Mouse (Mus musculus) forebrain, embryonic 14.5 days (tissue): ENCODE measurements around the gene Gper1. TPM values are rescaled to one million over a fixed set of nuclear protein-coding genes. Genes with fewer than 3 reads are reported as not detected.
"Not testable (repeated sequence)": the region's sequence is repeated elsewhere in the genome, so short reads cannot be mapped to it uniquely, and the experiment has no call there.

Source experiments
- ATAC-seq: fragments of 200-750 bp; cut with Nextera tagmentation; 2 replicates; pipeline ENCODE4 v1.8.0; 2017; ENCODE audit warnings: mild to moderate bottlenecking, moderate library complexity
- DNase-seq: peaks from one replicate; pipeline ENCODE4 v3.0.0-alpha.2; 2015; ENCODE audit warnings: low spot score
- H3K27ac ChIP-seq: fragments of 300-500 bp; sonication (generic); 2 replicates; pipeline ENCODE4 v1.5.1; 2014; ENCODE audit warnings: low read depth, mild to moderate bottlenecking, control low read depth, low read length, moderate library complexity
- H3K27me3 ChIP-seq: fragments of 300-500 bp; sonication (generic); replicated peaks from 2 replicates; pipeline ENCODE4 v1.6.1; 2014; ENCODE audit warnings: low read length, control low read depth, mixed read lengths; ENCODE audit not compliant: control insufficient read depth, insufficient read depth
- H3K36me3 ChIP-seq: fragments of 300-500 bp; sonication (generic); 2 replicates; pipeline ENCODE4 v1.6.1; 2014; ENCODE audit warnings: low read length, control low read depth; ENCODE audit not compliant: control insufficient read depth, insufficient read depth
- H3K4me1 ChIP-seq: fragments of 300-500 bp; sonication (generic); 2 replicates; pipeline ENCODE4 v1.6.1; 2014; ENCODE audit warnings: antibody characterized with exemption, low read length, control low read depth; ENCODE audit not compliant: control insufficient read depth, insufficient read depth
- H3K4me2 ChIP-seq: fragments of 300-500 bp; sonication (generic); 2 replicates; pipeline ENCODE4 v1.6.1; 2014; ENCODE audit warnings: mild to moderate bottlenecking, control low read depth, low read length
- H3K4me3 ChIP-seq: fragments of 300-500 bp; sonication (generic); 2 replicates; pipeline ENCODE4 v1.5.1; 2014; ENCODE audit warnings: low read depth, low read length, control low read depth
- H3K9ac ChIP-seq: fragments of 300-500 bp; sonication (generic); 2 replicates; pipeline ENCODE4 v1.6.1; 2014; ENCODE audit warnings: mild to moderate bottlenecking, low read length, control low read depth, moderate library complexity
- H3K9me3 ChIP-seq: fragments of 300-500 bp; sonication (generic); replicated peaks from 2 replicates; pipeline ENCODE4 v1.6.1; 2016; ENCODE audit warnings: low read length, control low read depth, mixed read lengths; ENCODE audit not compliant: control insufficient read depth
- WGBS: fragments of 180-500 bp; shearing (Covaris S2); extraction: QIAGEN DNeasy Blood & Tissue Kit; methylation state at CpG from one replicate; pipeline ENCODE4 v1.1.7; 2014; 5-methylcytosine and 5-hydroxymethylcytosine counted together
- polyA plus RNA-seq: library from polyadenylated mRNA; unstranded; fragments of >200 nt; fragmentation: Nextera tagmentation; extraction: Ambion mirVana; gene quantifications from 2 replicates; pipeline ENCODE4 v1.2.1, GENCODE M21; 2014

Gper1 gene
- polyA plus RNA-seq, 1 experiment from 2014 or later, result 10.2 TPM

DNA sequence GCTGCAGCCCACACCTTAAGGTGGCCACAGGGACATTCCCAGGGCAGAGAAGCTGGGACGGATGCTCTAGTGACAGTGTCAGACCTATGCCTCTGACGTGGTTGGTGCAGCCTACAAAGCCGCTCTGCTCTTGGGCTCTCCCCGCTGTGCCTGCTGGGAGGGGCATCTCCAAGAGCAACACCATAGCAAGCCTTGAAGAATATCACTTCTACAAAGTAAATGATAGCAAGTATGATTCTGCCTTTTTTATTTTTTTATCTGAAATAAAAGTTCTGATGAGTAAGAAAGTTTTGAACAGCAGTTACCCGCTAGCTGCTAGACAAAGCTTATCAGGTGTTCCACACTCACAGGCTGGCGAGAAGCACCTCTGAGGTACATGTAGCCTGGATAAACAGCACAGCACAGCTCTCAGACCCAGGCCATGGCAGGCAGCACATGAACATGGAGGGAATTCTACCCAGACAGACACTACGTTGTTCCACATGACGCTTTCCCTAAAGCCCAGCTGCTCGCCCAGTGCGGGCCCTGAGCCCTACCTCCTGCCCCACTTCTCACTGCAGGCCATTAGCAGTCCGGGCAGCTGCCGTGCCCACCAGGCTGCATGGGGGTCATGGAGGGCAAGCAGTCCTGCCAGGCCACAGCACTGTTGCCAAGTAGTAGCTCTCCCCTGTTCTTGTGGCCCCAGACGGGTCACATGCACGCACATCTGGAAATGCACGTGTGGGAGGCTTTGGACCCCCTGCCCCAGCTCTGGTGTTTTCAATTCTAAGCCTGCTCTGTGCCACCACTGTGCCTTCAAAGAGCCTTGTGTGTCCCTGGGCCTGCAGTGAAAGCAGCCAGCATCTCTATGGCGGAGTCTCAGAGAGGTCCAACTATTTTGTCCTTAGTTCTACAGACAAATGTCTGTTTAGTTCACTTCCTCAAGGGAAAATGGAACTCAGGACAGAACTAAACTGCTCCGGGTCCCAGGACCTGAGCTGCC, 34.0 kb upstream of the Gper1 start:
- ATAC-seq, result no peak
- Histone ChIP-seq H3K9me3 (no peaks in the 10 kb centered on the region), H3K27me3 (no peaks in the 10 kb centered on the region), H3K36me3 (no peaks in the 10 kb centered on the region), H3K4me3 (no peak overlapping the region), H3K4me2 (no peak overlapping the region), H3K4me1 (no peaks in the 10 kb centered on the region), H3K9ac (no peak overlapping the region), H3K27ac (peak overlapping the region; percentile 5; the same call in 1 of the 2 replicates)
- 83% methylated on average over 17 of the region's 17 CpGs for WGBS
- no peak for DNase-seq

DNA sequence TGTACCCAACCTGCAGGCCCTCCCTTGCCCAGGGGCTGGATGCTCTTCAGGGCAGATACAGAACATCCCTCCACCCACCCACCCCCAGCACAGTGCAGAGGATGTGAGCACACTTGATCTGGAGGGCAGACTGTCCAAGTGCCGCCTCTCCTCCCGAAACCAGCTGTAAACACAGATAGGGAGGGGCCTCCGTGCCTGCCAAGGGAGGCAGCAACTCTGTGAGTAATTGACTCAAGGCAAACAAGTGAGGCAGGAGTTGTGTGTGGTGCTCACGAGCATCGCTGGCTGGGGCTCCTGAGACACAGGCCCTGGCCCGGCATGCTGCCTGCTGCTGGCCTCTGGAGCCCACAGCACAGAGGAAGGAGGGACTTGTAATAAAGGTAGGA, 33.3 kb upstream of the Gper1 start:
- H3K27ac ChIP-seq, result no peak overlapping the region
- 61% methylated on average over 6 of the region's 6 CpGs for WGBS
- H3K4me2 ChIP-seq, result no peak overlapping the region
- ATAC-seq (no peak), DNase-seq (no peak)
- no peaks in the 10 kb centered on the region for H3K36me3 ChIP-seq
- H3K4me3 ChIP-seq, result no peak overlapping the region
- H3K4me1 ChIP-seq, result no peaks in the 10 kb centered on the region
- H3K27me3 ChIP-seq, result no peaks in the 10 kb centered on the region
- no peaks in the 10 kb centered on the region for H3K9me3 ChIP-seq
- H3K9ac ChIP-seq, result no peak overlapping the region

DNA sequence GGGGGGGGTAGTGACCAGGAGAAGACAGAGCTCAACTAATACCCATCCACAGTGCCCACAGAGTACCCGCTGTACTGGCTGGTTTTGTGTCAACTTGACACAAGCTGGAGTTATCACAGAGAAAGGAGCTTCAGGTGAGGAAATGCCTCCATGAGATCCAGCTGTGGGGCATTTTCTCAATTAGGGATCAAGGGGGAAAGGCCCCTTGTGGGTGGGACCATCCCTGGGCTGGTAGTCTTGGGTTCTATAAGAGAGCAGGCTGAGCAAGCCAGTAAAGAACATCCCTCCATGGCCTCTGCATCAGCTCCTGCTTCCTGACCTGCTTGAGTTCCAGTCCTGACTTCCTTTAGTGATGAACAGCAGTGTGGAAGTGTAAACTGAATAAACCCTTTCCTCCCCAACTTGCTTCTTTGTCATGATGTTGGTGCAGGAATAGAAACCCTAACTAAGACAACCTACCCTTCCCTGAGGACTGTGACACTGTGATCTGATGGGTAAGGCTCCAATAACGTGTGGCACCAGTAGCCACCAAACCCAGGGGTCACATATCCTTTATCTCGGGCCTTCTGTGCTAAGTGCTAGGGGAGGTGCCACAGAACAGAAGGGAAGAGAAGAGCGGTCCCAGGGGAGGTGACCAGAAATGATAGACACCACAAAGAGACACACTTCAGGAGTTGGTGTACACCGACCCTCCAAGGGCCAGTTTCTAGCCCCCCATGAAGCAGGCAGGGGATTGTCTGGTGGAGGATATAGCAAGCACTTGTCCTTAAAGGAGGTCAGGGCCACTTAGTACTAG, 32.4 kb upstream of the Gper1 start:
- H3K4me2 ChIP-seq, H3K27ac ChIP-seq, H3K9ac ChIP-seq, H3K9me3 ChIP-seq, ATAC-seq, H3K27me3 ChIP-seq, H3K4me1 ChIP-seq, DNase-seq, H3K4me3 ChIP-seq, H3K36me3 ChIP-seq: not testable (repeated sequence)
- WGBS, result 79% methylated on average over 5 of the region's 5 CpGs

DNA sequence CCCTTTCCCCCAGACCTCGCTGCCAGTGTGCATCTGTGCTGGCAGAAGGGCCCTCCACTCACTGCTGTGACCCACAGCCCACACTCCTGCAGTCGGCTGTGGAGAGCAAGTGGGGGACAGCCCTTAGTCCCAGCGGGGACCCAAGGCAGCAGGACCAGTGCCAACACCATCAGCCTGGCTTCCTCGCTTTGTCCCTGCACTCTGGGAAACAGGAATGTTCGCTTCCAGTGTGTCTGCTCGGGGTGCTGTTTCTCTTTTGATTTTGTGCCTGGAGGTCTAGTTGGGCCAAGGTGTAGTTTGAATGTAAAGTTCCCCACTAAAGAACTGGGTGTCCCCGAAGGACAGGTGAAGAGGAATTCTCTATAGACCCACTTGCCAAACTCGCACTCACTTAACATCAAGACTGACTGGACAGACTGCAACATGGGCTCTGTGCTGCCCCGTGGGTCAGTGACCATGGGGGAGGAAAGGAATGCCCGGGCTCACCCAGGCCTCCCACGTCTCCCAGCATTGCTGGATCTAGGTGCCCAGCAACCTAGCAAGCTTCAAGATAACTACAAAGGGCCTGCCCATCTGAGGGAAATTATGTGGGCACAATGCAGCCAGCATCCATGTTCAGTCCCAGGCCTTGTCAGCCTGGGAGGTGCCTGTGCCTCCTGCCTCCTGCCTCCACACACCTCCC, 31.5 kb upstream of the Gper1 start:
- Histone ChIP-seq H3K27me3 (no peaks in the 10 kb centered on the region), H3K9me3 (no peaks in the 10 kb centered on the region), H3K27ac (no peak overlapping the region), H3K4me3 (no peak overlapping the region), H3K36me3 (no peaks in the 10 kb centered on the region), H3K4me1 (no peaks in the 10 kb centered on the region), H3K9ac (no peak overlapping the region), H3K4me2 (no peak overlapping the region)
- WGBS, result 77% methylated on average over 11 of the region's 11 CpGs
- ATAC-seq, result no peak
- DNase-seq, result no peak

DNA sequence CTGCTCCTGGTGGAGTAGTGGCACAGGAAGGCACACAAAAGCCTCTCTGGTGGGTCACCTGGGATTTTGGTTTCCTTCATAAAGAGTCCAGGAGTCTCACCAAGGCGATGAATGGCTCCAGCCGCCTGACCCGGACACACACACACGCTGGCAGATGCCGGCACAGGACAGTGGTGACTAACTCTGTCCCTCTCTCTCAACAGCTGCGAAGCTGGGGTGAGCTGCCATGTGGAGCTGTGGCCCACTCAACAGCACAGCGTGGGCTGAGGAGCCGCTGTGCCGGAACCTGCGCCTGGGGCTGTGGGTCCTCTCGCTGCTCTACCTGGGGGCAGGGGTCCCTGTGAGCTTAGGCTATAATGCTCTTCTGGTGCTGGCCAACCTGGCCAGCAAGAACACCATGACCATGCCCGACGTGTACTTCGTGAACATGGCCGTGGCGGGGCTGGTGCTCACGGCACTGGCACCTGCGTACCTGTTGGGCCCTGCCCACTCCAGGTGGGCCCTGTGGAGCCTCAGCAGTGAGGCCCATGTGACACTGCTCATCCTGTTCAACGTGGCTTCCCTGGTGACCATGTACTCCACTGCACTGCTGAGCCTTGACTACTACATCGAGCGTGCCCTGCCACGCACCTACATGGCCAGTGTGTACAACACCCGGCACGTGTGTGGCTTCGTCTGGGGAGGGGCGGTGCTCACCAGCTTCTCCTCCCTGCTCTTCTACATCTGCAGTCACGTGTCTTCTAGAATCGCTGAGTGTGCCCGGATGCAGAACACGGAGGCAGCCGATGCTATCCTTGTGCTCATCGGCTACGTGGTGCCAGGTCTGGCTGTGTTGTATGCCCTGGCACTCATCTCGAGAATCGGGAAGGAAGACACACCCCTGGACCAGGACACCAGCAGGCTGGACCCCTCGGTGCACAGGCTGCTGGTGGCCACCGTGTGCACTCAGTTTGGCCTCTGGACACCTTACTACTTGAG, 30.4 kb upstream of the Gper1 start:
- Histone ChIP-seq H3K9me3 (no peaks in the 10 kb centered on the region), H3K9ac (no peak overlapping the region), H3K27me3 (no peaks in the 10 kb centered on the region), H3K4me1 (no peaks in the 10 kb centered on the region), H3K36me3 (no peaks in the 10 kb centered on the region), H3K27ac (no peak overlapping the region), H3K4me2 (no peak overlapping the region), H3K4me3 (no peak overlapping the region)
- DNase-seq, result no peak
- ATAC-seq, result no peak
- WGBS, result 94% methylated on average over 37 of the region's 37 CpGs

DNA sequence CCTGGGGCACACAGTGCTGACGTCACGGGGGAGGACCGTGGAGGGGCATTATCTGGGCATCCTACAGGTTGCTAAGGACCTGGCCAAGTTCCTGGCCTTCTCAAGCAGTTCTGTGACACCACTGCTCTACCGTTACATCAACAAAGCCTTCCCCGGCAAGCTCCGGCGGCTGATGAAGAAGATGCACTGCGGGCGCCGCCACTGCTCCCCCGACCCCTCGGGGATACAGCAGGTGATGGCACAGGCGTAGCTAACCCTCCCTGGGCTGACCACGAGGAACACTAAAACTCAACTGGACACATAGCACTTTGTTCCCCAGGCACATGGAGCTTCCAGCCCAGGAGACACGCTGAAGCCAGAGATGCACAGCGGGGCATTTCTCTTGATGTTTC, 29.8 kb upstream of the Gper1 start:
- H3K9ac ChIP-seq, result no peak overlapping the region
- ATAC-seq, result no peak
- H3K9me3 ChIP-seq, result no peaks in the 10 kb centered on the region
- no peak overlapping the region for H3K4me2 ChIP-seq
- H3K4me1 ChIP-seq, result no peaks in the 10 kb centered on the region
- H3K4me3 ChIP-seq, result no peak overlapping the region
- H3K36me3 ChIP-seq, result no peaks in the 10 kb centered on the region
- H3K27ac ChIP-seq, result no peak overlapping the region
- no peaks in the 10 kb centered on the region for H3K27me3 ChIP-seq
- DNase-seq, result no peak
- WGBS, result 91% methylated on average over 16 of the region's 16 CpGs

DNA sequence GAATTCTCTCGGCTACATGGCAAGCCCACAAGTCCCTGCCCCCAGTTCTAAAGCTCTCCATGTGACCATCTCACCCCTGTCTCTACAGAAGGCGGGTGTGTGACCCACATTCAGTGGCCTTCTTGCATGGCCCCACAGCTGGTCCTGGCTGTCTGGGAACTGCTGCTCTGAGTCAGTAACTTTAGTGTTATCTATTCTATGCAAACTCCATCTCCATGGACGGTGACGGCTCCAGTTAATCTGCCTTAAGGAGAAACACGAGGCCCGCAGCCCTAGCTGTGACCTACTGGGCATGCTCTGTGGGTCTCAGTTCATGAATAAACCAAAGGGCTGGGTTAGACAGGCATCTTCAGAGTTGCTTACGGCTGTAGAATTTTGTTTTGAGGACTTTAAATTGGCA, 28.6 kb upstream of the Gper1 start:
- Histone ChIP-seq H3K36me3 (no peaks in the 10 kb centered on the region), H3K27me3 (no peaks in the 10 kb centered on the region), H3K9ac (no peak overlapping the region), H3K4me1 (no peaks in the 10 kb centered on the region), H3K9me3 (no peaks in the 10 kb centered on the region), H3K27ac (no peak overlapping the region), H3K4me3 (no peak overlapping the region), H3K4me2 (no peak overlapping the region)
- 79% methylated on average over 7 of the region's 7 CpGs for WGBS
- ATAC-seq (no peak), DNase-seq (no peak)

DNA sequence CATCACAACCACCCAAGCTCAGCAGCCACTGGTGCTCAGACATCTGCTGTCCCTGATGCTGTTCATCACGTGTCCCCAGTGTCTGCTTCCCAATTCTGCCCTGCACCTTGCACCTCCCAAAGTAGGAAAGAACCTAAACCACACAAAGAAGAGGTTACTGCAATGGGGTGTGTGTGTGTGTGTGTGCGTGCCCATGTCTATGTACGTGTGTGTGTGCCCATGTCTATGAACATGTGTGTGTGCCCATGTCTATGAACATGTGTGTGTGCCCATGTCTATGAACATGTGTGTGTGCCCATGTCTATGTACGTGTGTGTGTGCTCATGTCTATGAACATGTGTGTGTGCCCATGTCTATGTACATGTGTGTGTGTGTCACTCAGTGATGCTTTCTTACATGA, 27.4 kb upstream of the Gper1 start:
- DNase-seq, result no peak
- no peak overlapping the region for H3K4me3 ChIP-seq
- no peaks in the 10 kb centered on the region for H3K27me3 ChIP-seq
- H3K9ac ChIP-seq, result no peak overlapping the region
- no peaks in the 10 kb centered on the region for H3K9me3 ChIP-seq
- no peak overlapping the region for H3K27ac ChIP-seq
- H3K36me3 ChIP-seq, result no peaks in the 10 kb centered on the region
- WGBS, result 91% methylated on average over 4 of the region's 4 CpGs
- no peaks in the 10 kb centered on the region for H3K4me1 ChIP-seq
- no peak overlapping the region for H3K4me2 ChIP-seq
- ATAC-seq, result no peak
